Mouse (Mus musculus): ENCODE results near the gene Fgf14.
A peak's percentile ranks its signal among the peaks of the same experiment; 100 is the strongest.
"Not testable (repeated sequence)": the region's sequence is repeated elsewhere in the genome, so short reads cannot be mapped to it uniquely, and the experiment has no call there.

The Fgf14 gene

GRCm38 (mm10) chr14:124676506-124677177 is at the start of gene Fgf14:
Gene Fgf14 (minus strand): TSS chr14:124677127.
- no peak for DNase-seq (ENCODE audit: low spot score in 2 of 2)

DNA sequence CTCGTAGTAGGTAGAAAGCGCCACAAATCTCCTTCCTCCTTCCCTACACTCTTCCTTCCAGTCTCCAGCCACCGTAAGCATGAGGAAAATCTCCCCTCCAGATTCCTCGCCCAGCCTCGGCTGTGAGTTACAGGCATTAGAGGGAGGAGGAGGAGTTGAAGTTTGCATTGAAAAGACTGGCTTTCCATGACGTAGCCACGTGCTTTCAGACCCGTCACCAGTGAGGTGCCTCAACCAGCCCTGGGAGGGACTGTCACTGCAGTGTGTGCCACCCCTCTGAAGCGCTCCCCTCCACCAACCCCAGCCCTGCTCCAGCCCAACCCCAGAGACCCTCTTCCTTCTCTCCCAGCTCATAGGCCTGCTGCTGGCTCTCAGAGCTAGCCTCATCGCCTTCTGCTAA is 452 bp upstream of the Fgf14 start:
- no peak for DNase-seq (ENCODE audit: low spot score in 2 of 2)

DNA sequence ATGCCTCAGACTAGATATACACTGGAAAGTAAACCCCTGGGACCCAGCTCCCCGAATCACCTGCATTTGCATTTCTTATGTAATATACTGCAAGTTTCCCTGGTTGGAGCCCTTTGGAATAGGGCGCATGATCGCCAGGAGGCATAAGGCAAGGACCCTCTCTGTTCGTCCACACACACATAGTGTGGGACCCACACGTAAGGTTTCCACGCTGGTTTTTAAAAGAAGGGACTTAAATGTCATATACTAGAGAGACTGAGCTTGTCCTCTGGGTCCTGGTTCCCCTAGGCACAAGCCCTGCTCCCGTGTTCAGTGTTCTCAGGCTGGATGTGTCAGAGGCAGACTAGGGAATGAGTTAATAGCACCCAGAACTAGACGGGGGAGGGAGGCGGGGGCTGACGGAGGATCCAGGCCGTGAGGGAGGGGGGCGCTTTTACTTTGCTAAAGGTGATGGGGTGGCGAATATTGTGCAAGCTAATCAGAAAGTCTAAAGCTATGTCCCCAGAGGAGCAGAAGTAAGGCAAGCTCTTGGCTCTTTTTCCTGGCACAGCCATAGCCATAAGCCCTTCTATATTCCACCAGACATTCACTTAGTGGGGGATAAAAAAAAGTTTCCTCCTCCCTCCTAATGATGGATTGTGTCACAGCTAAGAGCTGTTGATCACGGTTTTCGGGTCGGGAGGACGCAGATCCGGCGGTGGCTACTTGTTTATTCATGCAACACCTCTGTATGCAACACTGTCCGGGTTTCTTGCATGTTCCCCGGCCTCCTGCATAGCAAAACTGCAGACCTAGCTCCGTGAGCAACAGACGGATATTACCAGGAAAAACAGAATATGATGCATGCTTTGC is 1.0 kb downstream of the Fgf14 start:
- peak in 1 of 2 experiments; percentile 5 for DNase-seq (ENCODE audit: low spot score in 2 of 2)

GRCm38 (mm10) chr14:124675142-124675653 is 1.7 kb downstream of the Fgf14 start:
- no peak for DNase-seq (ENCODE audit: low spot score in 2 of 2)

- no peak for DNase-seq (ENCODE audit: low spot score in 2 of 2)
These were observed 2.3 kb downstream of the Fgf14 start for GRCm38 (mm10) chr14:124674536-124675141.

- DNase-seq (ENCODE audit: low spot score in 2 of 2), result peak in 1 of 2 experiments; percentile 10
These were observed 7.2 kb downstream of the Fgf14 start for GRCm38 (mm10) chr14:124669739-124670138.

DNA sequence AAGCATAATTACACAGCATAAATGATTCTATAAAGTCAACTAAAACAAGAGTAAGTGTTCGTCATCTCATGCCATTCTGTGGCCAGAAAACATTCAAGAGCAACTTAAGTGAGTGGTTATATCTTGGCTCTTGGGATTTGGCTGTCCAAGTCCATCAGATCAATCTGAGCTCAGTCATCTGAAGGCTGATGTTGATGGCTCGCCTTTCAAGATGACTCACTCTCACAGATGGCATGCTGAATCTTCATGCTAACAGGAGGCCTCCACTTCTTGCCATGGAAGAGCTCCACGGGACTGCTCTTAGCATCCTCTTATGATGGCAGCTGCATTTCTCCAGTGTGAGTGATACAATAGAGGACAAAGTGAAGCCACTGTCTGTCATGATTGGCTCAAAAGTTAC is 34.1 kb downstream of the Fgf14 start:
- DNase-seq (ENCODE audit: low spot score in 2 of 2), result no peak

DNA sequence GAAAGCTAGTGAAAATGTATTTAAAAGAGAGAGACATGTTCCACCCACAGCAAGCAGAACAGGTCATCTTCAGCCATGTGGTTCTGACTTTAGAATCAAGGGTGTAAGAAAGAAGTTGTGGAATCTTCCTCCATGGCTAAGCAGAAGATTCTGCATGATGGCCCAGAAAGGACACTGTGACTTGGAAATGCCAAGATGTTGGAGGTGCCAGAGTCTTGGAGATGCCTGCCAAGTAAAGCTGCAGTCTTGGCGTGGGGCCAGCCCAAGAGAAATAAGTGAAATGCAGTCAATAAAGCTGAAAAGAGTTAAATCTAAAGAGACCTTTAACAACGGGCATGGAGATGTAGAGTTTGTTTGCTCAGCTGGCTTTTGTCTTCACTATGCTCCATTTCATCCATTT is 42.0 kb downstream of the Fgf14 start:
- DNase-seq (ENCODE audit: low spot score in 2 of 2), result peak in 1 of 2 experiments; percentile 6

GRCm38 (mm10) chr14:124613473-124613872 is 63.5 kb downstream of the Fgf14 start:
- DNase-seq (ENCODE audit: low spot score in 2 of 2), result no peak

- DNase-seq (ENCODE audit: low spot score in 2 of 2), result no peak
These were observed 70.8 kb downstream of the Fgf14 start for GRCm38 (mm10) chr14:124606036-124606711.

DNA sequence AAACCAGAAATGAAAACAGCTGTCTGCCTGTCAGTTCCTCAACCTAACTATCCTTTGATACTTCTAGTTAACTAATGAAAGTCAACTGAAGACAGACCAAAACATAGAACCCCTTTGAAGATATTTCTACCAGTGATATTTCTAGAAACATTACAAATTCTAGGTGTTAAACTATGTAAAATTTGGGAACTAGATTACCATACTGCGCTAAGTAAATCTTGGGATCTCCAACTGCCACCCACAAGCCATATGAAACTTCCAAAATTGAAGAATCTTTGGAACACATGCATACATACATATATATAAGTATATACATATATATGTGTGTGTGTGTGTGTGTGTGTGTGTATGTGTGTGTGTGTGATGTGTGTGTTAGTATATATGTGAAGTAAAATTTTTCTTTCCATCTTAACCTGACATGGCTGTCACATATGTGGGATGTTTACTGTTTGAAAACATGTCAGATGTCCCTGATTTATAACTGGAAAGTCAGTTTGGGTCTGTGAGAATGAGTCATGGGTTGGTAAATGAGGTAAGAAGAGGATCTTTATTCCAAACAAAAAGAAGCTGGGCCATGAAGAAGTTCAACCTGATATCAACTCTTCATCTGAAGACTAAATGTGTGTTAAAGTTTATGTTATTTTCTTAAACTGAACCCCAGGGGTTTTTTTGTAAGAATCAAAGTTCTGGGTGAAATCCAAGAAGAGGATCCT is 71.7 kb downstream of the Fgf14 start:
- no peak for DNase-seq (ENCODE audit: low spot score in 2 of 2)

- DNase-seq (ENCODE audit: low spot score in 2 of 2), result no peak
These were observed 100.4 kb downstream of the Fgf14 start for GRCm38 (mm10) chr14:124576571-124576970.

- DNase-seq (ENCODE audit: low spot score in 2 of 2), result no peak
These were observed 101.6 kb downstream of the Fgf14 start for GRCm38 (mm10) chr14:124575130-124575885.

DNA sequence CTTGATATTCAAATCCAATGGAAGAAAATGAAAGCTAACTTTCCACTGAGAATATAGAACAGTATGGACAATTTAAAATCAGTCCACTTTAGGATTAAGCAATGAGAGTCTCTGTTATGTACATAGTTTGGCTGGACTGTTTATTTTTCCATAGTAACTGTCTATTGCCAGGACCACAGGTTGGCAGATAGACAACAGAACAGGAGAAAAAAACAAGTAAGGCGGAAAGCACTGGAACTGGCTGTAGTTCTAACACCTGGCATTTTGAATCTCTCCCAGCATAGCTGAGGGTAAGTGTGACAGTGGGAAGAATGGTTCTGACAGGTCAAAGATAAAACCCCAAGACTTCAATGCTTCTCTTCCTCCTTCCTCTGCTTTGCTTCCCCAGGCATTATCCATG is 110.5 kb downstream of the Fgf14 start:
- DNase-seq (ENCODE audit: low spot score in 2 of 2), result no peak

GRCm38 (mm10) chr14:124561544-124561943 is 115.4 kb downstream of the Fgf14 start:
- DNase-seq (ENCODE audit: low spot score in 2 of 2), result no peak

DNA sequence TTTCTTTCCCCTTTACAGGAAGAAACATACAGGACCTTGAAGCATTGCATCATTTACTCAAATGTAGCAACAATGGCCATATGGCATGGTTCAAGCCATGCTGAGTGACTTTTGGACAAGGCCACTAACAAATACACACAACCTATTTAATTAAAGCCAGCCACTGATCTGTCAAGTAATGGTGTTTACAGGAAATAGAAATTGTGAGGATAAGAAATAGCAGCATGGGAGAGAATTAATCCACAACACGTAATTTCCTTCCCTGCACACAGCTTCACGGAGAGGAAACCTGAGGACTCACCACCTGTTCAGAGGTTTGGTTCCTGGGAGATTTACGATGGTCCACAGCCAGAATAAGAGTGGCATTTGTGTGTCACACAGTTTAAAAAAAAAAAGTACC is 140.8 kb downstream of the Fgf14 start:
- DNase-seq (ENCODE audit: low spot score in 2 of 2), result no peak

DNA sequence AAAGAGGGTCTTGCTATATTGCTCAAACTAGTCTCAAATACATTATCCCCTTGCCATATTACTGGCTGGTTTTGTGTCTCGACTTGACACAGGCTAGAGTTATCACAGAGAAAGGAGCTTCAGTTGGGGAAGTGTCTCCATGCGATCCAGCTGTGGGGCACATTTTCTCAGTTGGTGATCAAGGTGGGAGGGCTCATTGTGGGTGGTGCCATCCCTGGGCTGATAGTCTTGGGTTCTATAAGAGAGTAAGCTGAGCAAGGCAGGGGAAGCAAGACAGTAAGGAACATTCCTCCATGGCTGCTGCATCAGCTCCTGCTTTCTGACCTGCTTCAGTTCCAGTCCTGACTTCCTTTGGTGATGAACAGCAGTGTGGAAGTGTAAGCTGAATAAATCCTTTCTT is 141.6 kb downstream of the Fgf14 start:
- DNase-seq (ENCODE audit: low spot score in 2 of 2), result not testable (repeated sequence)

GRCm38 (mm10) chr14:124532051-124532450 is 144.9 kb downstream of the Fgf14 start:
- no peak for DNase-seq (ENCODE audit: low spot score in 2 of 2)

GRCm38 (mm10) chr14:124512009-124512408 is 164.9 kb downstream of the Fgf14 start:
- DNase-seq (ENCODE audit: low spot score in 2 of 2), result no peak

GRCm38 (mm10) chr14:124488971-124489370 is 188.0 kb downstream of the Fgf14 start:
- no peak for DNase-seq (ENCODE audit: low spot score in 2 of 2)
